Mouse (Mus musculus): Measurements from ENCODE around the gene Styx. TPM values are rescaled to one million over a fixed set of nuclear protein-coding genes. Genes with fewer than 3 reads are reported as not detected.

Gene Styx
- polyA plus RNA-seq, 1 experiment from 2014 or later: 84.1 TPM

GRCm38 (mm10) chr14:45419323-45419722 is 68.4 kb downstream of the Styx start:
- no peak for ATAC-seq (ENCODE audit: insufficient number of reproducible peaks, insufficient read depth, low FRiP score, low TSS enrichment, low read depth)
- no peaks in the 10 kb centered on the region for H3K4me1 ChIP-seq
- WGBS: 66% methylated on average over 4 of the region's 4 CpGs
- H3K36me3 ChIP-seq: no peaks in the 10 kb centered on the region
- no peaks in the 10 kb centered on the region for H3K9me3 ChIP-seq
- no peaks in the 10 kb centered on the region for H3K27me3 ChIP-seq
- no peak overlapping the region for H3K9ac ChIP-seq
- H3K27ac ChIP-seq: no peak overlapping the region
- no peak overlapping the region for H3K4me2 ChIP-seq
- H3K4me3 ChIP-seq: no peak overlapping the region

GRCm38 (mm10) chr14:45422371-45422770 is 71.5 kb downstream of the Styx start:
- Histone ChIP-seq H3K27me3 (no peaks in the 10 kb centered on the region), H3K4me1 (no peaks in the 10 kb centered on the region), H3K27ac (no peak overlapping the region), H3K9ac (no peak overlapping the region), H3K4me3 (no peak overlapping the region), H3K4me2 (no peak overlapping the region), H3K9me3 (peaks cover 4% of the 10 kb centered on the region; the same call in 1 of the 2 replicates), H3K36me3 (no peaks in the 10 kb centered on the region)
- ATAC-seq (ENCODE audit: insufficient number of reproducible peaks, insufficient read depth, low FRiP score, low TSS enrichment, low read depth): no peak
- WGBS: 75% methylated on average over 4 of the region's 4 CpGs

GRCm38 (mm10) chr14:45423220-45423619 is 72.3 kb downstream of the Styx start:
- H3K4me3 ChIP-seq: no peak overlapping the region
- H3K4me1 ChIP-seq: no peaks in the 10 kb centered on the region
- no peaks in the 10 kb centered on the region for H3K36me3 ChIP-seq
- no peak overlapping the region for H3K4me2 ChIP-seq
- no peak overlapping the region for H3K9ac ChIP-seq
- H3K9me3 ChIP-seq: peaks cover 4% of the 10 kb centered on the region; the same call in 1 of the 2 replicates
- no peaks in the 10 kb centered on the region for H3K27me3 ChIP-seq
- WGBS: 5% methylated on average over 5 of the region's 5 CpGs
- no peak for ATAC-seq (ENCODE audit: insufficient number of reproducible peaks, insufficient read depth, low FRiP score, low TSS enrichment, low read depth)
- H3K27ac ChIP-seq: no peak overlapping the region

- no peaks in the 10 kb centered on the region for H3K36me3 ChIP-seq
- no peaks in the 10 kb centered on the region for H3K27me3 ChIP-seq
- no peak overlapping the region for H3K4me3 ChIP-seq
- H3K4me1 ChIP-seq: no peaks in the 10 kb centered on the region
- WGBS: 89% methylated on average over 13 of the region's 13 CpGs
- peaks cover 13% of the 10 kb centered on the region; the same call in 1 of the 2 replicates for H3K9me3 ChIP-seq
- H3K27ac ChIP-seq: no peak overlapping the region
- no peak for ATAC-seq (ENCODE audit: insufficient number of reproducible peaks, insufficient read depth, low FRiP score, low TSS enrichment, low read depth)
- no peak overlapping the region for H3K9ac ChIP-seq
- H3K4me2 ChIP-seq: no peak overlapping the region
Observed at GRCm38 (mm10) chr14:45430066-45430842, 79.4 kb downstream of the Styx start.

- Histone ChIP-seq H3K9me3 (peaks cover 10% of the 10 kb centered on the region; the same call in 1 of the 2 replicates), H3K9ac (no peak overlapping the region), H3K27me3 (no peaks in the 10 kb centered on the region), H3K4me3 (no peak overlapping the region), H3K27ac (no peak overlapping the region), H3K4me1 (no peaks in the 10 kb centered on the region), H3K4me2 (no peak overlapping the region), H3K36me3 (no peaks in the 10 kb centered on the region)
- WGBS: 72% methylated on average over 4 of the region's 4 CpGs
- ATAC-seq (ENCODE audit: insufficient number of reproducible peaks, insufficient read depth, low FRiP score, low TSS enrichment, low read depth): no peak
Observed at GRCm38 (mm10) chr14:45432003-45432402, 81.1 kb downstream of the Styx start.

- 73% methylated on average over 6 of the region's 6 CpGs for WGBS
Observed at GRCm38 (mm10) chr14:45434220-45434619, 83.3 kb downstream of the Styx start.

GRCm38 (mm10) chr14:45438250-45438930 is 87.5 kb downstream of the Styx start:
- H3K27ac ChIP-seq: no peak overlapping the region
- no peaks in the 10 kb centered on the region for H3K9me3 ChIP-seq
- H3K9ac ChIP-seq: no peak overlapping the region
- no peaks in the 10 kb centered on the region for H3K36me3 ChIP-seq
- no peaks in the 10 kb centered on the region for H3K27me3 ChIP-seq
- H3K4me2 ChIP-seq: peak overlapping the region; percentile 9
- ATAC-seq (ENCODE audit: insufficient number of reproducible peaks, insufficient read depth, low FRiP score, low TSS enrichment, low read depth): no peak
- H3K4me3 ChIP-seq: no peak overlapping the region
- WGBS: 40% methylated on average over 19 of the region's 19 CpGs
- peaks cover 28% of the 10 kb centered on the region for H3K4me1 ChIP-seq

More at GRCm38 (mm10) chr14:45434220-45434619, 83.3 kb downstream of the Styx start:
- H3K36me3 ChIP-seq: no peaks in the 10 kb centered on the region
- no peak overlapping the region for H3K27ac ChIP-seq
- H3K27me3 ChIP-seq: no peaks in the 10 kb centered on the region
- H3K4me3 ChIP-seq: no peak overlapping the region
- H3K4me2 ChIP-seq: no peak overlapping the region
- peaks cover 16% of the 10 kb centered on the region for H3K4me1 ChIP-seq
- no peak for ATAC-seq (ENCODE audit: insufficient number of reproducible peaks, insufficient read depth, low FRiP score, low TSS enrichment, low read depth)
- H3K9me3 ChIP-seq: peaks cover 8% of the 10 kb centered on the region; the same call in 1 of the 2 replicates
- no peak overlapping the region for H3K9ac ChIP-seq

GRCm38 (mm10) chr14:45438931-45439275 is 88.0 kb downstream of the Styx start:
- H3K9me3 ChIP-seq: no peaks in the 10 kb centered on the region
- no peak for ATAC-seq (ENCODE audit: insufficient number of reproducible peaks, insufficient read depth, low FRiP score, low TSS enrichment, low read depth)
- no peaks in the 10 kb centered on the region for H3K27me3 ChIP-seq
- H3K36me3 ChIP-seq: no peaks in the 10 kb centered on the region
- H3K4me1 ChIP-seq: peaks cover 28% of the 10 kb centered on the region
- no peak overlapping the region for H3K27ac ChIP-seq
- no peak overlapping the region for H3K4me3 ChIP-seq
- no peak overlapping the region for H3K9ac ChIP-seq
- H3K4me2 ChIP-seq: no peak overlapping the region
- 67% methylated on average over 2 of the region's 2 CpGs for WGBS

GRCm38 (mm10) chr14:45439387-45439786 is 88.5 kb downstream of the Styx start:
- Histone ChIP-seq H3K9ac (no peak overlapping the region), H3K27ac (no peak overlapping the region), H3K4me1 (peaks cover 28% of the 10 kb centered on the region), H3K4me3 (no peak overlapping the region), H3K9me3 (no peaks in the 10 kb centered on the region), H3K27me3 (no peaks in the 10 kb centered on the region), H3K36me3 (no peaks in the 10 kb centered on the region), H3K4me2 (no peak overlapping the region)
- WGBS: 65% methylated on average over 9 of the region's 9 CpGs
- no peak for ATAC-seq (ENCODE audit: insufficient number of reproducible peaks, insufficient read depth, low FRiP score, low TSS enrichment, low read depth)

GRCm38 (mm10) chr14:45441291-45441690 is 90.4 kb downstream of the Styx start:
- WGBS: 55% methylated on average over 6 of the region's 6 CpGs
- no peaks in the 10 kb centered on the region for H3K27me3 ChIP-seq
- no peak overlapping the region for H3K4me2 ChIP-seq
- H3K36me3 ChIP-seq: no peaks in the 10 kb centered on the region
- no peak overlapping the region for H3K9ac ChIP-seq
- H3K4me1 ChIP-seq: peaks cover 39% of the 10 kb centered on the region
- H3K9me3 ChIP-seq: no peaks in the 10 kb centered on the region
- no peak for ATAC-seq (ENCODE audit: insufficient number of reproducible peaks, insufficient read depth, low FRiP score, low TSS enrichment, low read depth)
- no peak overlapping the region for H3K4me3 ChIP-seq
- no peak overlapping the region for H3K27ac ChIP-seq

- no peak overlapping the region for H3K4me2 ChIP-seq
- no peaks in the 10 kb centered on the region for H3K27me3 ChIP-seq
- H3K4me3 ChIP-seq: no peak overlapping the region
- peaks cover 30% of the 10 kb centered on the region for H3K4me1 ChIP-seq
- H3K27ac ChIP-seq: no peak overlapping the region
- ATAC-seq (ENCODE audit: insufficient number of reproducible peaks, insufficient read depth, low FRiP score, low TSS enrichment, low read depth): no peak
- H3K36me3 ChIP-seq: no peaks in the 10 kb centered on the region
- H3K9me3 ChIP-seq: no peaks in the 10 kb centered on the region
- 55% methylated on average over 12 of the region's 12 CpGs for WGBS
- H3K9ac ChIP-seq: no peak overlapping the region
Observed at GRCm38 (mm10) chr14:45442781-45443560, 92.1 kb downstream of the Styx start.

Data from embryonic facial prominence, embryonic 13.5 days (tissue).